Mouse (Mus musculus) midbrain, embryonic 16.5 days (tissue): ENCODE data around the gene Pfdn6. TPM values are rescaled to one million over a fixed set of nuclear protein-coding genes. Genes with fewer than 3 reads are reported as not detected.
"Not testable (repeated sequence)": the region's sequence is repeated elsewhere in the genome, so short reads cannot be mapped to it uniquely, and the experiment has no call there.

ENCODE experiments used
- ATAC-seq: fragments of 200-750 bp; cut with Nextera tagmentation; 2 replicates; pipeline ENCODE4 v1.8.0; 2017; ENCODE audit warnings: moderate TSS enrichment
- H3K27ac ChIP-seq: fragments of 300-500 bp; sonication (generic); 2 replicates; pipeline ENCODE4 v1.5.1; 2014; ENCODE audit warnings: mild to moderate bottlenecking, low read length, mixed read lengths
- H3K27me3 ChIP-seq: fragments of 300-500 bp; sonication (generic); 2 replicates; pipeline ENCODE4 v1.6.1; 2014; ENCODE audit warnings: low read depth, low read length, mixed read lengths; ENCODE audit not compliant: control insufficient read depth, insufficient read depth
- H3K36me3 ChIP-seq: fragments of 300-500 bp; sonication (generic); 2 replicates; pipeline ENCODE4 v1.6.1; 2014; ENCODE audit warnings: mild to moderate bottlenecking, low read length, moderate library complexity, mixed read lengths; ENCODE audit not compliant: control insufficient read depth, insufficient read depth
- H3K4me1 ChIP-seq: fragments of 300-500 bp; sonication (generic); 2 replicates; pipeline ENCODE4 v1.6.1; 2014; ENCODE audit warnings: mild to moderate bottlenecking, low read length, mixed read lengths; ENCODE audit not compliant: control insufficient read depth, insufficient read depth
- H3K4me2 ChIP-seq: fragments of 300-500 bp; sonication (generic); 2 replicates; pipeline ENCODE4 v1.6.1; 2014; ENCODE audit warnings: mild to moderate bottlenecking, low read length, mixed read lengths
- H3K4me3 ChIP-seq: fragments of 300-500 bp; sonication (generic); 2 replicates; pipeline ENCODE4 v1.5.1; 2014; ENCODE audit warnings: low read depth, mild to moderate bottlenecking, low read length, moderate library complexity, mixed read lengths
- H3K9ac ChIP-seq: fragments of 300-500 bp; sonication (generic); 2 replicates; pipeline ENCODE4 v1.6.1; 2014; ENCODE audit warnings: low read depth, low read length, mixed read lengths
- H3K9me3 ChIP-seq: fragments of 300-500 bp; sonication (generic); replicated peaks from 2 replicates; pipeline ENCODE4 v1.6.1; 2014; ENCODE audit warnings: mild to moderate bottlenecking, low read length, mixed read lengths; ENCODE audit not compliant: control insufficient read depth, poor library complexity, severe bottlenecking
- WGBS: fragments of 180-500 bp; shearing (Covaris S2); extraction: QIAGEN DNeasy Blood & Tissue Kit; methylation state at CpG from one replicate; pipeline ENCODE4 v1.1.7; 2014; 5-methylcytosine and 5-hydroxymethylcytosine counted together
- polyA plus RNA-seq: library from polyadenylated mRNA; unstranded; fragments of >200 nt; fragmentation: Nextera tagmentation; extraction: Ambion mirVana; gene quantifications from 2 replicates; pipeline ENCODE4 v1.2.1, GENCODE M21; 2015

Pfdn6 gene
- polyA plus RNA-seq, 1 experiment from 2014 or later, result 186 TPM

GRCm38 (mm10) chr17:33898193-33898592 is 42.0 kb downstream of the Pfdn6 start:
- not testable (repeated sequence) for H3K36me3 ChIP-seq, H3K4me2 ChIP-seq, H3K9ac ChIP-seq, H3K9me3 ChIP-seq, ATAC-seq, H3K4me1 ChIP-seq, H3K4me3 ChIP-seq, H3K27me3 ChIP-seq, H3K27ac ChIP-seq
- 85% methylated on average over 4 of the region's 4 CpGs for WGBS

DNA sequence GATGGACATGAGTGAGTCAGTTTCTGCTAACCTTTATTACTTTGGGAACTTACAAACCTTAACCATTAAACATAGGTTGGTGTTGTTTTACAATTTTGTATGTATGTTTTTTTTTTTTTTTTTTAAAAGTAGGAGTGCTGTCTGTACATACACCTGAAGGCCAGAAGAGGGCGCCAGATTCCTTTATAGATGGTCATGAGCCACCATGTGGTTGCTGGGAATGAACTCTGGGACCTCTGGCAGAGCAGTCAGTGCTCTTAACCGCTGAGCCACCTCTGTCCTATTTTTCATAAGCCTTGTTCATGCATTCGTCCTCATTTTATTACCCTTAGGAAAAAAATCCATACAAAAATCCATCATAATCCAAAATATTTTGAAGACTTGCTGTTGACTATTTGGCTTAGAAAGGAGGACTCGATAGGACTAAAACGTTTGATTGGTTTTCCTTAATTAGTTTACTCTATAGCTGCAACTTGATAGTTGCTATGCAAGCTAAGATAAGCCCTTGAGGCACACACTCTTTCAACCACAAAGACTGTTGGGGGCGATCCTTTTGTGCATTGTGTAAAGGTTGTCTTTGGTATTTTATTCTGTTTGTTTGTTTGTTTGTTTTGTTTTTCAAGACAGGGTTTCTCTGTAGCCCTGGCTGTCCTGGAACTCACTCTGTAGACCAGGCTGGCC is 42.9 kb downstream of the Pfdn6 start:
- Histone ChIP-seq H3K27me3 (no peaks in the 10 kb centered on the region), H3K4me2 (no peak overlapping the region), H3K27ac (no peak overlapping the region), H3K9ac (no peak overlapping the region), H3K4me1 (no peaks in the 10 kb centered on the region), H3K4me3 (no peak overlapping the region), H3K36me3 (no peaks in the 10 kb centered on the region), H3K9me3 (no peaks in the 10 kb centered on the region)
- no peak for ATAC-seq
- WGBS, result 47% methylated on average over 6 of the region's 6 CpGs

DNA sequence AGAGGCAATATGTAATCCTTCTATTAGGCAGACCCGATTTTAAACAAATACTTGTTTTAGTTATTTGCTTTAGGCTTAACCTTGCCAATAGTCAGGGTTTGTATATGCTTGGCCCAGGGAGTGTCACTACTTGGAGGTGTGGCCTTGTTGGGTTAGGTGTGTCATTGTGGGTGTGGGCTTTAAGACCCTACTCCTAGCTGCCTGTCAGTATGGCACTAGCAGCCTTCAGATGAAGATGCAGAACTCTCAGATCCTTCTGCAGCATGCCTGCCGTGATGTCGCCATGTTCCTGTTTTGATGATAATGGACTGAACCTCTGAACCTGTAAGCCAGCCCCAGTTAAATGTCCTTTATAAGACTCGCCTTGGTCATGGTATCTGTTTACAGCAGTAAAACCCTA is 47.1 kb downstream of the Pfdn6 start:
- not testable (repeated sequence) for H3K4me3 ChIP-seq, H3K4me2 ChIP-seq, H3K9ac ChIP-seq, H3K9me3 ChIP-seq, H3K4me1 ChIP-seq, ATAC-seq, H3K27me3 ChIP-seq, H3K36me3 ChIP-seq, H3K27ac ChIP-seq
- 82% methylated on average over 4 of the region's 4 CpGs for WGBS

DNA sequence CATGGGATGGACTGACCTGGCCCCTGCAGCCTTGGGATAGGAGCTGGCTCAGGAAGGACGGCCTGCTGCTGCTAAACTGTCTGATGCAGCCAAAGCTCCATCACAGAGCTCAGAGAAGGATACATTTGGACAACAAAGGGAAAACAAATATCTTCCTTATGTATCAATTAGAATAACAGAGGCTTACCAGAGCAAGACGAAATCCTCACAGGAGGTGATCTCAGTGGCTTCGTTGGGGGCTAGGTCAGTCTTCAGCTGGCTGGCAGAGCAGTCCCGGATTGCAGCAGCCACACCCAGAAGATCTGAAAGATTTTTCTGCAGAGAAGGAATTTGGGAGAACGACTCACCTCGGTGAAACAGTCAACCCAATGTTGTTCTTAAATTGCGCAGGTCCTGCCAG is 47.7 kb downstream of the Pfdn6 start:
- Histone ChIP-seq H3K27me3 (no peaks in the 10 kb centered on the region), H3K9ac (no peak overlapping the region), H3K27ac (no peak overlapping the region), H3K4me3 (no peak overlapping the region), H3K9me3 (no peaks in the 10 kb centered on the region), H3K4me1 (no peaks in the 10 kb centered on the region), H3K36me3 (no peaks in the 10 kb centered on the region), H3K4me2 (no peak overlapping the region)
- ATAC-seq, result no peak
- WGBS, result 11% methylated on average over 7 of the region's 7 CpGs

GRCm38 (mm10) chr17:33891892-33892291 is 48.3 kb downstream of the Pfdn6 start:
- not testable (repeated sequence) for H3K27me3 ChIP-seq, H3K4me2 ChIP-seq, H3K4me3 ChIP-seq, H3K36me3 ChIP-seq, H3K9ac ChIP-seq, ATAC-seq, H3K4me1 ChIP-seq, H3K9me3 ChIP-seq, H3K27ac ChIP-seq
- WGBS, result 72% methylated on average over 6 of the region's 6 CpGs

GRCm38 (mm10) chr17:33891357-33891756 is 48.8 kb downstream of the Pfdn6 start:
- Histone ChIP-seq H3K4me1 (no peaks in the 10 kb centered on the region), H3K36me3 (no peaks in the 10 kb centered on the region), H3K9me3 (no peaks in the 10 kb centered on the region), H3K27ac (no peak overlapping the region), H3K27me3 (no peaks in the 10 kb centered on the region), H3K4me3 (no peak overlapping the region), H3K9ac (no peak overlapping the region), H3K4me2 (no peak overlapping the region)
- WGBS, result 64% methylated on average over 2 of the region's 2 CpGs
- ATAC-seq, result no peak

- ATAC-seq, result peak; percentile 99
- H3K4me1 ChIP-seq, result no peaks in the 10 kb centered on the region
- peak within 1 kb of the TSS; percentile 50 for H3K9ac ChIP-seq
- no peaks in the 10 kb centered on the region for H3K27me3 ChIP-seq
- H3K9me3 ChIP-seq, result no peaks in the 10 kb centered on the region
- peak within 1 kb of the TSS; percentile 55 for H3K4me2 ChIP-seq
- H3K36me3 ChIP-seq, result no peaks in the 10 kb centered on the region
- H3K4me3 ChIP-seq, result peak within 1 kb of the TSS; percentile 52
- under 1% methylated on average over 49 of the region's 49 CpGs for WGBS
- no peak within 1 kb of the TSS for H3K27ac ChIP-seq
These were observed 49.5 kb downstream of the Pfdn6 start, which contains the start of gene Kifc1 for GRCm38 (mm10) chr17:33890533-33891059. Gene Kifc1, minus strand, starts transcription at chr17:33890661.

DNA sequence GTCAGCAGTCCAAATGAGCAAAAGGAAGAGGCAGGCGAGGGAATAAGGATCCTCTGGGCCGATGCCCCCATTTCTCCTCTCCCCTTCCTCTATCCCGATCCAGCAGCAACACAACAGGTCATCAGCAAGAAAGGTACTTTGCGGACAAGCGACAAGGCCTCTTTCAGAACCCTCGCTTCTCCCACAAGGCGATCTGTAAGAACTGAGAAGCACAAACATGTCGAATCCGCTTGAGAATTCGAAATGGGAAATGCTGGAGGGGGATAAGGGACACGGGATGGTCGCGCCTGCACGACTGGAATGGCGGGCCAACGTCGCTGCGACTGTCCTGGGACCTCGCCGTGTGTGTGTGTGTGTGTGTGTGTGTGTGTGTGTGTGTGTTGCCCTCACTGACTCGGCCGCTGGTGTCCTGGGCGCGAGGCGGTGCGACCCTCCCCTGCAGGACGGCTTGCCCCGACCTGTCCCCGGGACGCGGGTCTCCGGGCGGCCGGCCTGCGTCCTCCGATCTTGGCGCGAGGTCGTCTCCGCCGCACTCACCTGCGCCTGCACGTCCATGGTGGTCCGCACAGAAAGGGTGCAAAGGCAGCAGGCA is 50.1 kb downstream of the Pfdn6 start:
- peak; percentile 49; the same call in 1 of the 2 replicates for ATAC-seq
- H3K4me3 ChIP-seq, result peak overlapping the region; percentile 52
- H3K27ac ChIP-seq, H3K27me3 ChIP-seq, H3K4me1 ChIP-seq, H3K9me3 ChIP-seq, H3K36me3 ChIP-seq: not testable (repeated sequence)
- H3K9ac ChIP-seq, result peak overlapping the region; percentile 50
- 0% methylated on average over 35 of the region's 44 CpGs for WGBS
- H3K4me2 ChIP-seq, result peak overlapping the region; percentile 55
